Mouse (Mus musculus) C2C12 (cell line): ENCODE measurements around the gene Adora2a. TPM values are rescaled to one million over a fixed set of nuclear protein-coding genes. Genes with fewer than 3 reads are reported as not detected.
"Not testable (repeated sequence)": the region's sequence is repeated elsewhere in the genome, so short reads cannot be mapped to it uniquely, and the experiment has no call there.

Experiments used
- H3K27me3 ChIP-seq: one replicate; pipeline ENCODE4 v1.6.1; 2011; ENCODE audit not compliant: control insufficient read depth, insufficient read depth, insufficient read length
- H3K36me3 ChIP-seq: one replicate; pipeline ENCODE4 v1.6.1; 2011; ENCODE audit not compliant: control insufficient read depth, insufficient read depth
- H3K4me3 ChIP-seq: one replicate; pipeline ENCODE4 v1.5.1; 2011; ENCODE audit warnings: mild to moderate bottlenecking, control low read depth; ENCODE audit not compliant: poor library complexity, insufficient read depth, severe bottlenecking
- H3K79me2 ChIP-seq: one replicate; pipeline ENCODE4 v1.6.1; 2011; ENCODE audit not compliant: control insufficient read depth, insufficient read depth
- H3K79me3 ChIP-seq: one replicate; pipeline ENCODE4 v1.6.1; 2011; ENCODE audit warnings: low read depth, control low read depth
- H3ac ChIP-seq: one replicate; pipeline ENCODE3; 2011; ENCODE audit warnings: low read depth; ENCODE audit not compliant: control insufficient read depth, insufficient read length
- CEBPB ChIP-seq: IDR thresholded peaks from one replicate; pipeline ENCODE4 v1.6.1; 2011; ENCODE audit warnings: low read depth, mild to moderate bottlenecking, control low read depth, moderate library complexity
- CTCF ChIP-seq: IDR thresholded peaks from one replicate; pipeline ENCODE4 v1.5.1; 2011; ENCODE audit not compliant: control insufficient read depth, insufficient read depth, insufficient read length
- FOSL1 ChIP-seq: IDR thresholded peaks from one replicate; pipeline ENCODE4 v1.8.0; 2011; ENCODE audit warnings: mild to moderate bottlenecking, low read length; ENCODE audit not compliant: poor library complexity, insufficient read depth, severe bottlenecking
- MAX ChIP-seq: IDR thresholded peaks from one replicate; pipeline ENCODE4 v1.6.1; 2011; ENCODE audit warnings: mild to moderate bottlenecking, control low read depth
- MYOD1 ChIP-seq: IDR thresholded peaks from one replicate; pipeline ENCODE4 v1.6.1; 2011; ENCODE audit warnings: low read depth; ENCODE audit not compliant: control insufficient read depth, insufficient read length
- MYOG ChIP-seq: IDR thresholded peaks from one replicate; pipeline ENCODE4 v1.6.1; 2011; ENCODE audit not compliant: control insufficient read depth, insufficient read length; ENCODE audit errors: extremely low read depth
- USF1 ChIP-seq: IDR thresholded peaks from one replicate; pipeline ENCODE4 v1.6.1; 2011; ENCODE audit warnings: low read depth, mild to moderate bottlenecking, control low read depth, moderate library complexity
- polyA plus RNA-seq: library from polyadenylated mRNA; unstranded; fragments of >200 nt; fragmentation: generic; extraction: Trizol; gene quantifications from one replicate; pipeline ENCODE4 v1.2.1, GENCODE M21; 2012; ENCODE audit warnings: missing spikeins

The Adora2a gene
- polyA plus RNA-seq, 1 experiment: 0.66 TPM

- no peak for TF ChIP-seq MYOG
- TF ChIP-seq FOSL1: no peak
- TF ChIP-seq MAX: no peak
- TF ChIP-seq MYOD1: no peak
- TF ChIP-seq CTCF: no peak
- TF ChIP-seq CEBPB: no peak
- no peak for TF ChIP-seq USF1
These were observed 20.6 kb downstream of the Adora2a start for GRCm38 (mm10) chr10:75337231-75337630.

GRCm38 (mm10) chr10:75338852-75339251 is 22.2 kb downstream of the Adora2a start:
- Histone ChIP-seq H3K79me2 (no peaks in the 10 kb centered on the region), H3ac (no peak overlapping the region), H3K27me3 (no peaks in the 10 kb centered on the region), H3K4me3 (no peak overlapping the region), H3K36me3 (no peaks in the 10 kb centered on the region), H3K79me3 (no peaks in the 10 kb centered on the region)
- no peak for TF ChIP-seq MAX

More at GRCm38 (mm10) chr10:75337231-75337630, 20.6 kb downstream of the Adora2a start:
- Histone ChIP-seq H3K4me3 (no peak overlapping the region), H3ac (no peak overlapping the region), H3K27me3 (no peaks in the 10 kb centered on the region), H3K79me2 (no peaks in the 10 kb centered on the region), H3K36me3 (no peaks in the 10 kb centered on the region), H3K79me3 (no peaks in the 10 kb centered on the region)

- H3K79me2 ChIP-seq: no peaks in the 10 kb centered on the region
- H3K4me3 ChIP-seq: no peak overlapping the region
- no peaks in the 10 kb centered on the region for H3K79me3 ChIP-seq
- H3K27me3 ChIP-seq: no peaks in the 10 kb centered on the region
- H3K36me3 ChIP-seq: no peaks in the 10 kb centered on the region
- TF ChIP-seq USF1: no peak
- TF ChIP-seq CEBPB: no peak
- TF ChIP-seq FOSL1: no peak
- no peak for TF ChIP-seq MYOG
- no peak overlapping the region for H3ac ChIP-seq
These were observed 22.7 kb downstream of the Adora2a start for GRCm38 (mm10) chr10:75339377-75339776.

GRCm38 (mm10) chr10:75341936-75342335 is 25.3 kb downstream of the Adora2a start:
- TF ChIP-seq MYOG (no peak), MYOD1 (no peak), USF1 (no peak), CEBPB (no peak), CTCF (no peak), FOSL1 (no peak), MAX (no peak)
- no peaks in the 10 kb centered on the region for H3K36me3 ChIP-seq
- H3K79me2 ChIP-seq: no peaks in the 10 kb centered on the region
- no peak overlapping the region for H3ac ChIP-seq
- no peaks in the 10 kb centered on the region for H3K27me3 ChIP-seq
- H3K4me3 ChIP-seq: no peak overlapping the region
- H3K79me3 ChIP-seq: no peaks in the 10 kb centered on the region

GRCm38 (mm10) chr10:75344563-75344962 is 27.9 kb downstream of the Adora2a start:
- not testable (repeated sequence) for H3K79me2 ChIP-seq, H3K36me3 ChIP-seq, H3K4me3 ChIP-seq, H3ac ChIP-seq, H3K79me3 ChIP-seq, H3K27me3 ChIP-seq

- Histone ChIP-seq H3K4me3 (no peak overlapping the region), H3K79me3 (no peaks in the 10 kb centered on the region), H3K36me3 (no peaks in the 10 kb centered on the region), H3ac (no peak overlapping the region), H3K79me2 (no peaks in the 10 kb centered on the region), H3K27me3 (peaks cover 5% of the 10 kb centered on the region)
- TF ChIP-seq FOSL1 (no peak), CEBPB (no peak), USF1 (no peak), MYOG (no peak), MAX (no peak), MYOD1 (no peak), CTCF (no peak)
These were observed 28.6 kb downstream of the Adora2a start for GRCm38 (mm10) chr10:75345265-75345664.
